Mouse (Mus musculus): ENCODE results near the gene Mfap4. TPM values are rescaled to one million over a fixed set of nuclear protein-coding genes. Genes with fewer than 3 reads are reported as not detected.

The Mfap4 gene
- total RNA-seq (2021): 23.5 and 34.4 TPM in 2 replicates
- long read RNA-seq, experiment 1, transcript Mfap4-202 (6 exons, 1,722 nt): major isoform, 12 of 14 reads
- long read RNA-seq, experiment 1, partial matches to known transcripts: 1 of 14 reads
- long read RNA-seq, experiment 1, other reads (novel, unspliced or antisense): 1 of 14 reads
- long read RNA-seq, experiment 2, transcript Mfap4-202 (6 exons, 1,722 nt): major isoform, 12 of 17 reads
- long read RNA-seq, experiment 2, partial matches to known transcripts: 0 of 17 reads
- long read RNA-seq, experiment 2, other reads (novel, unspliced or antisense): 4 of 17 reads

DNA sequence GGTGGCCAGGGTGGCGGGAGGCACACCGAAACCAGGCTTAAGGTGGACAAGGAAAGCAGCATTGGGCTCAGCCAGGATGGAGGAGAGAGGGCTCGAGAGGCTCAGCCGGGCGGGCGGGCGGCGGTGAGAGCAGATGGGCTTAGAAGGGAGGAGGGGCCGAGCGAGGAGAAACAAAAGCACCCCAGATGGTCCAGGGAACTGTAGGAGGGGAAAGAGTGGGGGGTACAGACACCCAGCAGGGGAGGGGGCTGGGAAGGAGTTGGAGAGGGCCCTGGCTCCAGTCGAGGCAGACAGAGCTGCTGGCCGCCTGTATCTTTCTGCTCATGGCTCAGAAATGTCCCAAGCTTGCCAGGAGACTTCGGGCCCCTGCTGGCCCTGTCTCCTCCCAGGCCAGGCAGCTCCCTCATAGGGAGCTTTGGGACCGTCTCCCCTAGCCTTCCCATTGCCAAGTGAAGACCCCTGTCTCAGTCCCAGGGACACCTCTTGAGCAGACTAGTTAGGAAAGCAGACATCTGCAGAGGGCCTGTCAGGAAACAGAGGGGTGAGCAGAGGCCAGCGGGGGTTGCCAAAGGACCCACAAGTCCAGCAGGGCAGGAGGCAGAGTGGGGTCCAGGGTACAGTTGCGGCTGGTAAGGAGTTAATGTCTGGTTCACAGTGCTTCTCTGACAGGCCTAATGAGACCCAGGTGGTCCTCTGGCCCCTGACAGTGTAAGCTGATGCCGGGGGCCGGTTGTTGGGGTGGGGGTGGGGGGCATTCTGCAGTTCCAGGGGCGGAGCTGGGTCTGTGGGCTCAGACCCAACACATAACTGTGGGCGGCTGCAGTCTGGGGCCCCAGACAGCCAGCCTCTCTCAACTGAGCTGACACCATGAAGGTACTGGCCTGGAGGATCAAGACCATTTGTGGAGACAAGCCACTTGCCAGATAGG, at the start of gene Mfap4:
Gene Mfap4 (plus strand): TSS at position 819 of the 928 bp plus-strand sequence.
- no peak for DNase-seq

GRCm38 (mm10) chr11:61436298-61436697, 48.9 kb upstream of the Mfap4 start:
- no peak for DNase-seq

DNA sequence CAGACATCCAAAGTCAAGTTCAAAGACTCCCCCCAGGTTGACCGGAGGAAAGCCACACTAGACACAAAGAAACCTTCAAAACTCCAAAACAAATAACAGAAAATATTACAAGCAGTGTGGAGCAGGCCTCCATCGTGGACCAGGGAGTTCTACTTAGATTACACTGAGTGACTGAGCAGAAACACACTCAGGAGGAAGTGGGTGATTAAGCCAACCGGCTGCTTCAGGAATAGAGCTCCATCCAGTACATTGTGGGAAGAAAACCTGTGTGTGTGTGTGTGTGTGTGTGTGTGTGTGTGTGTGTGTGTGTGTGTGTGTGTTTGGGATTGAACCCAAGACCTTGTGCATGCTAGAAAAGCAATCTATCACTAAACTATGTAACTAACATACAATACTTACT, 46.1 kb upstream of the Mfap4 start:
- no peak for DNase-seq

DNA sequence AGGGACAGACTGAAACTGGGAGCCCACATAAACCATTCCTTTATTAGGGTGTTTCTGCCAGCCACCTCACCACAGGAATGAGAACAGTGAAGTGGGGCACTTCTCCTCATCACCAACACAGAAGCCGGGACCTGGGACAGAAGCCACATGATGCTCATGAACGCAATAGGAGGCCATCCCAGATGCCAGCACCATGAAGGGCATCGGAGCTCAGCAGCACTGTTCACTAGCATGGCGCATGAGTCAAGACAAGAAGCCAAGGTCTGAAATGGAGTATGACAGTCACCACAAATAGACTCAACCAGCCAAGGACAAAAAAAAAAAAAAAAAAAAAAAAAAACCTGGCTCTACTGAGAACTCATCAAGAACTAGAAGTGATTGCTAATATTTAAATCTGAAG, 44.8 kb upstream of the Mfap4 start:
- DNase-seq: peak; percentile 32

GRCm38 (mm10) chr11:61441670-61442069, 43.6 kb upstream of the Mfap4 start:
- DNase-seq: no peak

DNA sequence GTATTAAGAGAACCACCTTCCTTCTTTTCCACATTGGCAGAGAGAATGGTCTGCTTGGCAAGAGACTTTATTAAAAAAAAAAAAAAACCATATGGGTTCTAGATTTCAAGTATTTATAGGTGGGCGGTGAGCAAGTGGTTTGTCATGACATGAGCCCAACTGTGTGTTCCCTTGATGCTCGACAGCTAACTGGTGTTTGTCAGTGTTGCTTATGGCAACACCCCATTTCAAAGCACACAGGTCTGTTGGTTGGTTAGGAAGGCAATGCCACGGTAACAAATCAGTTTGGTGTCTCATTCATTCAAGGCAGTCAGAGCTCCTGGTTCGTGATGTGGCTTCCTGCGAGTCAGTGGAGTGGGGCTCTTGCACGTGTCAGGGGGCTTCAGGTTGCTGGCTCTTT, 41.4 kb upstream of the Mfap4 start:
- no peak for DNase-seq

- DNase-seq: no peak
Observed at GRCm38 (mm10) chr11:61447296-61447695, 37.9 kb upstream of the Mfap4 start.

GRCm38 (mm10) chr11:61448041-61448440, 37.2 kb upstream of the Mfap4 start:
- peak; percentile 27 for DNase-seq

- peak; percentile 49 for DNase-seq
Observed at GRCm38 (mm10) chr11:61448599-61449225, 36.5 kb upstream of the Mfap4 start.

DNA sequence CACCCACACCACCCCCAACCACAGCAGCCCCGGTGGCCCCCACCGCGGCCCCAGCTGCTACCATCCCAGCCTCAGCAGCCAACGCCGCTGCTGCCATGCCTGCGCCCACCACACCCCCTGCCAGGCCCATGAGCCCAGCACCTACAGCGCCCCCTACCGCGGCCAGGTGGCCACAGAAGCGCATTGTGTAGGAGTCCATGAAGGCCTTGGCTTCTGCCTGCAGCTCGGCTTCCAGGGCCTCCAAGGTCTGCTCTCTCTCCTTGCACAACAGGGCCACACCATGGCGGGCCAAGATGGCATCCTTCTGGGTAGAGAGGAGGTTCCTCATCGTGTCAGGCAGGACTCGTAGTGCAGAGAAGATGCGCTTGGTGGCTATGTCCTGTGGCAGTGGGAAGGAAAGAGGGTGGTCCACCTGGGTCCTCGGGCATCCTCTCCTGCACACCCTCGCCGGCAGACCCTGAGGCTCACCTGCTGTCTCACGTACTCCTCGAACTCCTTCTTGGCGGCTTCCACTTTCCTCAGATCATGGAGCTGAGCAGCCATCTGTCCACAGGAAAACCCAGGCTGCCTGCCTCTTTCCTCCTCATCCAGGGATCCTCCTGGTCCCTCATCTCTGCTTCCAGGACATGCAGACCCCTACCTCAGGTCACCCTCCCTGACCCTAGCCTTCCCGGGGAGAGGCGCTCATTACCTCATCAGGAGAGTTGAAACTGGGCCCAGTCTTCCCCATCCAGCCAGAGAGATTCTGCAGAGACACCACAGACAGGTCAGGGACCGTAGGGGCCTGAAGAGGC, 35.5 kb upstream of the Mfap4 start:
- peak; percentile 29 for DNase-seq

GRCm38 (mm10) chr11:61464071-61464470, 21.2 kb upstream of the Mfap4 start:
- DNase-seq: no peak

- no peak for DNase-seq
Observed at GRCm38 (mm10) chr11:61465422-61465821, 19.8 kb upstream of the Mfap4 start.

- no peak for DNase-seq
Observed at GRCm38 (mm10) chr11:61468534-61468933, 16.7 kb upstream of the Mfap4 start.

DNA sequence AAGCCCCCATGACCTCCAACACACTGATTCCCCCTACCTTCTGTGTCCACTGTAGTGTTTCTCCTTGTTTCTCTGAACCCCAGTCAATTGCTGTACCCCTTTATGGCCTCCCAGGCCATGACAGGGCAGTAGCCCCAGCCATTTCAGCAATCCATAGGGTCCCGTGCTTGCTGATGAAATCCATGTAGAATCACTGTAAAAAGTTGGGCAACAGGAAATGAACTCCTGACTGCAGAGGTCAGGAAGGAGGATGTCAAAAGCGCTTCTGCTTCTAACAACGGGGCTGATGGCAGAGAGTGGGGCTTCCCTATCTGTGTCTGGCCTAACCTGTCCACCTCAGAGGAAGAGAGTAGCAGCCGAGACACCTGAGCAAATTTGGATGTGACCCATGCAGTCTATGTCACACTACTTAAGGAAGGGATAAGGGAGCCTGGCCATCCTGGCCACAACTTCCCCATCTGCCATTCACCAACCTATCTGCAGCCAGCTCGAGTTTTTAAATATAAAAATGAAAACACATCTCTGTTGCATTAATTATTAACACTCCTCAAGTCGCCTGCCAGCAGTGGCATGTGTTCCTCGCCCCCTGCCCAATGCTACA, 15.8 kb upstream of the Mfap4 start:
- no peak for DNase-seq

- no peak for DNase-seq
Observed at GRCm38 (mm10) chr11:61470880-61471279, 14.4 kb upstream of the Mfap4 start.

DNA sequence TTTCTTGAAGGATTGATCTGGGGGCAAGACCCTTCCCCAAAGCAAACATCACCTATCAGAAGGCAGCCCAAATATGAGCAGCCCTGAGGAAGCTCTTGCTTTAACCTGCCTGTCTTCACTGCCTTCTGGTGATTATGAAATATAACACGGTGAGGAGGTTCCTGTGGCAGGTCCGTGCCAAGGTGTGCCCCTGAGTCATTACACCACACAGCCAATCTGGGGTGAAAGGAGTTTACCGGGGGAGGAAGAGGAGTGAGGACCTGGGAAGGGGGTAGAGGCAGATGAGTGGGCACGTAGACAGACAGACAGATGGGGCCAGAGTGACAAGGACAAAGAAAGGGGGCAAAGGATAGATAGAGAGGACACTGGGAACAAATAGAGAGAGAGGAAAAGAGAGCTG, 11.6 kb upstream of the Mfap4 start:
- no peak for DNase-seq

GRCm38 (mm10) chr11:61476786-61477382, 8.3 kb upstream of the Mfap4 start:
- DNase-seq: no peak

DNA sequence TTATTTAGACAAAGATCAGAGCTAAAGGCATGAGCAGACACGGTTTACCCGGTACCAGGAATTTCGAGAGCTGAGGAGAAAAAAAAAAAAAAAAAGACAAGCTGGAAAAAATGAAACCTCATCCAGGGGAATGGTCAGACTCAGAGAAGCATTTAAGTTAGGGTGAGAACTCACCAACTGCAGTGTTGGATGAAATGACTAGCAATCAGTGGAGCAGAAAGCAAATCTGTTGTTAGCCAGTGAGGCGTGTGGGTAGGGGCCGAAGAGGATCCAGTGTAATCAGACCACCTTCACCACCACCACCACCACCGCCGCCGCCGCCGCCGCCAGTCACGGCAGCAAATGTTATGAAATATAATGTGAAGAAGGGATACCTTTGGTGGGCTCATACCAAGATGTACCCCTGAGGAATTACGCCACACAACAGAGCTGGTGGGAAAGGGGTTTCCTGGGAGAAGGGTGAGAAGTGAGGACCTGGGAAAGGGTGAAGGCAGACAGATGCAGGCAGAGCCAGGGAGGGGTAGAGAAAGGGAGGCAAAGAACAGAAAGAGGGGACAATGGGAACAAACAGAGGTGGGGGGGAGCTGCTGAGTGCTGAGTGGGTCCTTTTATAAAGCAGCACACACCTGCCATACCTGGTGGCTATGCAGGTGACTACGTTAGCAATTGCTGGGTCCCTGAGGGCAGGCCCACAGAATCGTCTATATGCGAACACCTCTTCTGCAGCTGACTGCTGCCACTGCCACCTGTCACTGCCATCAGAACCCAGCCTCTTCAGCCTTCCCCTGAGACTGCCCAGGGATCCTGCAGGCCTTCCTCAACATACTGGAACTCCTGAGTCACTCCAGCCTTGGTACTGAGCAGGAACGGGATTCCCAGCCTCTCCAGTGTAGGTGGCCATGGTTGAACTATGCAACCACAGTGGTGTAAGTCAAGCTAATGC, 7.4 kb upstream of the Mfap4 start:
- DNase-seq: no peak

DNA sequence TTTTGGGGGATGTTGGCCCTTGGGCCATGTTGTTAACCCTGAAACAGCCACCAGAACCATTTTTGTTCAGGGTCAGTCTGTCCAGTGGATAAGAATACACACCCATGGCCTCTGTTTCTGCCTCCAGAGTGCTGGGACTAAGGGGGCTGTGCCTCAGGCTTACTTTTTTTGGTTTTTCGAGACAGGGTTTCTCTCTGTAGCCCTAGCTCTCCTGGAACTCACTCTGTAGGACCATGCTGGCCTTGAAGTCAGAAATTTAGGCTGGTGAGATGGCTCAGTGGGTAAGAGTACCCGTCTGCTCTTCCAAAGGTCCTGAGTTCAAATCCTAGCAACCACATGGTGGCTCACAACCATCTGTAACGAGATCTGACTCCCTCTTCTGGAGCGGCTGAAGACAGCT, 6.4 kb upstream of the Mfap4 start:
- DNase-seq: no peak

Data from adrenal gland, postnatal 14 days (tissue).